In genomic region chr7:29303738-29304462, GRCm38 (mm10) we compare ENCODE assay signal across 8 mouse cellular contexts. TPM values are rescaled to one million over a fixed set of nuclear protein-coding genes. Genes with fewer than 3 reads are reported as not detected.
A peak's percentile ranks its signal among the peaks of the same experiment; 100 is the strongest.
DNase-seq lines count a peak whose midpoint lies in the region; ATAC-seq lines count a peak whose summit lies in the region.

Gene Dpf1, plus strand, starts transcription at chr7:29303951.

- WGBS in intestine, embryonic 16.5 days: under 1% methylated on average over 64 of the region's 67 CpGs

- peak; percentile 81 for ATAC-seq in intestine, embryonic 16.5 days

- H3K27ac ChIP-seq in intestine, embryonic 16.5 days (ENCODE audit: low read length): no peak within 1 kb of the TSS

- peak within 1 kb of the TSS; percentile 64 for H3K9ac ChIP-seq in intestine, embryonic 16.5 days (ENCODE audit: low read depth, low read length)

- peak within 1 kb of the TSS; percentile 93 for H3K4me2 ChIP-seq in intestine, embryonic 16.5 days (ENCODE audit: low read depth, low read length)

- H3K27me3 ChIP-seq in intestine, embryonic 16.5 days (replicated peaks; ENCODE audit: control insufficient read depth, insufficient read depth, low read length): peaks cover 25% of the 10 kb centered on the region

- peak; percentile 80 to 81 for DNase-seq in urinary bladder, postnatal 4 days (ENCODE audit: low spot score in 2 of 2)
- DNase-seq in urinary bladder, adult 2 months (ENCODE audit: low spot score): no peak
- DNase-seq in embryo, embryonic 10.5 days (ENCODE audit: low spot score): peak; percentile 93
- DNase-seq in gastrocnemius, postnatal 36 days: peak; percentile 58 to 66
- DNase-seq in left cerebral cortex, postnatal 36 days (ENCODE audit: low spot score in 2 of 2): peak; percentile 89 to 91
- DNase-seq in mesoderm, embryonic 11.5 days (ENCODE audit: low read depth, low spot score): peak; percentile 84
- peak; percentile 70 for DNase-seq in skeletal muscle tissue, adult 2 months (ENCODE audit: low read depth, low spot score)

- H3K9me3 ChIP-seq in intestine, embryonic 16.5 days (ENCODE audit: control insufficient read depth, low read length): no peaks in the 10 kb centered on the region

- H3K4me3 ChIP-seq in intestine, embryonic 16.5 days (ENCODE audit: low read length): peak within 1 kb of the TSS; percentile 57

- H3K4me1 ChIP-seq in intestine, embryonic 16.5 days (ENCODE audit: control insufficient read depth, insufficient read depth, low read length): peaks cover 27% of the 10 kb centered on the region

- intact Hi-C loops in gastrocnemius, postnatal 36 days (cut with DNase I): loop anchor here (5.0 kb wide), 1 partner anchor 177 kb away; the partner anchor contains the start of gene Ryr1
- intact Hi-C loops in left cerebral cortex, postnatal 36 days (cut with DNase I): loop anchor here (5.0 kb wide), 2 partner anchors 67 to 122 kb away; partner anchors contain the start of genes Psmd8 and Yif1b

- H3K36me3 ChIP-seq in intestine, embryonic 16.5 days (ENCODE audit: control insufficient read depth, insufficient read depth, low read length): no peaks in the 10 kb centered on the region

RNA-seq across cellular contexts. Expression of gene Dpf1, which starts in this region (rescaled TPM):
- polyA plus RNA-seq in urinary bladder, adult 2 months (2012; rRNA removed): 1.3 and 2.8 TPM in 2 replicates
- total RNA-seq in gastrocnemius, postnatal 36 days (2021): 1 to 10 TPM; 1.9 to 2.3 TPM
- 6.2 and 6.8 TPM in 2 replicates for polyA plus RNA-seq in intestine, embryonic 16.5 days (2015; fragmentation: Nextera tagmentation; extraction: Ambion mirVana)
- total RNA-seq in left cerebral cortex, postnatal 36 days (2021): 100 to 1,000 TPM in 1 of 2 experiments, 10 to 100 TPM in 1; 86.6 to 117 TPM

Comparison
In these comparisons a context has a peak if more than half of its experiments do, and no peak if none do; other contexts are left out.
1. RNA of gene Dpf1 (total RNA-seq): 86.6 to 117 TPM in left cerebral cortex, postnatal 36 days; 1.9 to 2.3 TPM in gastrocnemius, postnatal 36 days; every median in the first group is over 10 times any median in the second.